In genomic region chr4:136309780-136310179, GRCm38 (mm10) we compare ENCODE assay signal across 8 mouse cellular contexts. TPM values are rescaled to one million over a fixed set of nuclear protein-coding genes. Genes with fewer than 3 reads are reported as not detected.
A peak's percentile ranks its signal among the peaks of the same experiment; 100 is the strongest.
DNase-seq lines count a peak whose midpoint lies in the region; ATAC-seq and TF ChIP-seq lines count a peak whose summit lies in the region.

No protein-coding gene starts in this region.

- WGBS in kidney, embryonic 14.5 days = 3% methylated on average over 11 of the region's 11 CpGs

- peak overlapping the region; percentile 90 for H3K27ac ChIP-seq in layer of hippocampus, adult 2 months
- peak overlapping the region; percentile 91 for H3K27ac ChIP-seq in kidney, embryonic 14.5 days (ENCODE audit: low read depth, low read length)

- peaks cover 3% of the 10 kb centered on the region; the same call in 1 of the 2 replicates for H3K36me3 ChIP-seq in kidney, embryonic 14.5 days (ENCODE audit: control insufficient read depth, insufficient read depth, low read length)

- no peak for TF ChIP-seq CTCF in layer of hippocampus, adult 2 months (conservative IDR thresholded peaks at IDR 0.05)

- DNase-seq in layer of hippocampus, adult 2 months (ENCODE audit: low spot score in 2 of 2) = no peak
- DNase-seq in layer of hippocampus, adult 8-10 months (ENCODE audit: low spot score in 2 of 2) = no peak
- DNase-seq in c-Kit-positive CD71-positive TER-119-negative erythroid progenitor cells, embryonic 14.5 days (ENCODE audit: low read depth) = peak; percentile 83
- DNase-seq in heart, adult 9 months (ENCODE audit: low spot score in 2 of 2) = peak; percentile 44 to 49
- peak; percentile 73 for DNase-seq in lung, postnatal 25 days (ENCODE audit: low spot score)
- peak; percentile 49 for DNase-seq in ovary, postnatal 36 days (ENCODE audit: low spot score)
- DNase-seq in right cerebral cortex, postnatal 36 days (ENCODE audit: low spot score in 2 of 2) = no peak

- no peak for ATAC-seq in kidney, embryonic 14.5 days (ENCODE audit: low FRiP score, low TSS enrichment)

- peak overlapping the region; percentile 89 for H3K4me2 ChIP-seq in kidney, embryonic 14.5 days (replicated peaks; ENCODE audit: low read depth, low read length)

- no peaks in the 10 kb centered on the region for H3K27me3 ChIP-seq in kidney, embryonic 14.5 days (ENCODE audit: control insufficient read depth, insufficient read depth, low read length)

- peak overlapping the region; percentile 87 for H3K4me3 ChIP-seq in layer of hippocampus, adult 2 months
- peak overlapping the region; percentile 100 for H3K4me3 ChIP-seq in kidney, embryonic 14.5 days (ENCODE audit: low read length)

- peak overlapping the region; percentile 100; the same call in 1 of the 2 replicates for H3K9ac ChIP-seq in kidney, embryonic 14.5 days (ENCODE audit: low read depth, low read length)

- peaks cover 19% of the 10 kb centered on the region for H3K4me1 ChIP-seq in kidney, embryonic 14.5 days (ENCODE audit: control insufficient read depth, insufficient read depth, low read length)

- no peaks in the 10 kb centered on the region for H3K9me3 ChIP-seq in kidney, embryonic 14.5 days (ENCODE audit: control insufficient read depth, low read length)

RNA-seq across cellular contexts. Expression of gene Hnrnpr, which starts 1.0 kb away (rescaled TPM):
- 100 to 1,000 TPM in 1 of 2 experiments, 10 to 100 TPM in 1; 91.6 to 102 TPM for total RNA-seq in layer of hippocampus, adult 2 months (2021)
- total RNA-seq in layer of hippocampus, adult 8-10 months (2022) = 100 to 1,000 TPM in 1 of 4 experiments, 10 to 100 TPM in 3; 76.5 to 101 (median 87.2) TPM
- polyA plus RNA-seq in kidney, embryonic 14.5 days (2014; fragmentation: Nextera tagmentation; extraction: Ambion mirVana) = 115 and 180 TPM in 2 replicates

RNA-seq across cellular contexts. Expression of gene Zfp46, which starts 25.3 kb away (rescaled TPM):
- 10 to 100 TPM; 44.2 to 49.0 TPM for total RNA-seq in layer of hippocampus, adult 2 months (2021)
- total RNA-seq in layer of hippocampus, adult 8-10 months (2022) = 10 to 100 TPM; 34.4 to 60.0 (median 42.5) TPM
- polyA plus RNA-seq in kidney, embryonic 14.5 days (2014; fragmentation: Nextera tagmentation; extraction: Ambion mirVana) = 12.2 and 22.0 TPM in 2 replicates

Comparison
In these comparisons a context has a peak if more than half of its experiments do, and no peak if none do; other contexts are left out.
1. DNase-seq: peak in c-Kit-positive CD71-positive TER-119-negative erythroid progenitor cells, embryonic 14.5 days (single experiment), heart, adult 9 months (2 of 2), lung, postnatal 25 days (single experiment) and ovary, postnatal 36 days (single experiment); none in layer of hippocampus, adult 2 months (0 of 2), layer of hippocampus, adult 8-10 months (0 of 2) and right cerebral cortex, postnatal 36 days (0 of 2).